In the genomic region with DNA sequence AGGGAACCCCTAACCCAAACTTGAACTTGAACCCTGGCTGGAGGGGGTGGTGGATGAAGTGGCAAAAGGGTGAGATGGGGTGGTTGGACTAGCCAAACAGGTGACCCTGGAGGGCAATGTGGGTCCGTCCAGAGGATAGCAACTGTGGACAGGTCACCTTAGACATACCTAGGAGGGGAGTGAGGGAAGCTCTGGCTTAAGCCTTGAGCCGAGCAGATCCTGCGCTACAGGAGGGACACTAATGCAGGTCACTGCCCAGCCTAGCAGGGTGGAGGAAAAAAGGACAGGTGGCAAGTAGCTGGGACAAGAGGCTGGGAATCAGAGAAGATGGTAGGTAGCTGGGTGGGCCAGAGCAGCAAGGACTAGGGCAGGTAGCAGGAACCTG, we compare ENCODE assay signal across 7 mouse cellular contexts. TPM values are rescaled to one million over a fixed set of nuclear protein-coding genes. Genes with fewer than 3 reads are reported as not detected.
DNase-seq lines count a peak whose midpoint lies in the region; ATAC-seq and TF ChIP-seq lines count a peak whose summit lies in the region.

No protein-coding gene starts in this region.

- no peak for TF ChIP-seq CTCF in lung, postnatal 0 days (IDR thresholded peaks at IDR 0.05)

- H3K9ac ChIP-seq in lung, postnatal 0 days (replicated peaks; ENCODE audit: low read depth): peak overlapping the region; percentile 96
- peak overlapping the region; percentile 96 for H3K9ac ChIP-seq in forebrain, embryonic 11.5 days (ENCODE audit: low read length)
- peak overlapping the region; percentile 99 for H3K9ac ChIP-seq in limb, embryonic 13.5 days
- H3K9ac ChIP-seq in stomach, embryonic 15.5 days: peak overlapping the region; percentile 99

- no peak for DNase-seq in lung, postnatal 0 days (ENCODE audit: low spot score)
- no peak for DNase-seq in lung, postnatal 36 days
- no peak for DNase-seq in forebrain, embryonic 11.5 days (ENCODE audit: low spot score)
- DNase-seq in left cerebral cortex, adult 8-10 months (ENCODE audit: low spot score in 2 of 2): no peak
- no peak for DNase-seq in thymus, postnatal 36 days

- H3K27me3 ChIP-seq in lung, postnatal 0 days (replicated peaks; ENCODE audit: insufficient read depth, low read length): no peaks in the 10 kb centered on the region
- H3K27me3 ChIP-seq in forebrain, embryonic 11.5 days (ENCODE audit: control insufficient read depth, insufficient read depth, low read length): no peaks in the 10 kb centered on the region
- H3K27me3 ChIP-seq in limb, embryonic 13.5 days: no peaks in the 10 kb centered on the region
- H3K27me3 ChIP-seq in stomach, embryonic 15.5 days (replicated peaks): no peaks in the 10 kb centered on the region

- peak overlapping the region; percentile 84 for H3K4me2 ChIP-seq in lung, postnatal 0 days (replicated peaks; ENCODE audit: low read depth, low read length)
- H3K4me2 ChIP-seq in forebrain, embryonic 11.5 days (ENCODE audit: low read depth, low read length, severe bottlenecking): peak overlapping the region; percentile 99
- peak overlapping the region; percentile 100 for H3K4me2 ChIP-seq in limb, embryonic 13.5 days (replicated peaks)
- peak overlapping the region; percentile 93 for H3K4me2 ChIP-seq in stomach, embryonic 15.5 days

- peak overlapping the region; percentile 93; the same call in 1 of the 2 replicates for H3K27ac ChIP-seq in lung, postnatal 0 days (ENCODE audit: low read length)
- H3K27ac ChIP-seq in forebrain, embryonic 11.5 days (ENCODE audit: low read depth, low read length): no peak overlapping the region
- no peak overlapping the region for H3K27ac ChIP-seq in limb, embryonic 13.5 days
- peak overlapping the region; percentile 63 for H3K27ac ChIP-seq in stomach, embryonic 15.5 days

- H3K36me3 ChIP-seq in lung, postnatal 0 days (ENCODE audit: insufficient read depth, low read length): no peaks in the 10 kb centered on the region
- no peaks in the 10 kb centered on the region; the same call in 1 of the 2 replicates for H3K36me3 ChIP-seq in forebrain, embryonic 11.5 days (ENCODE audit: control insufficient read depth, insufficient read depth, low read length)
- H3K36me3 ChIP-seq in limb, embryonic 13.5 days: peaks cover 24% of the 10 kb centered on the region
- H3K36me3 ChIP-seq in stomach, embryonic 15.5 days: 0 out of 2 replicates have a peak, but pooled peaks cover 7% of the 10 kb centered on the region

- no peak for TF ChIP-seq EP300 in lung, postnatal 0 days (IDR thresholded peaks at IDR 0.05)

- peak overlapping the region; percentile 96 for H3K4me3 ChIP-seq in lung, postnatal 0 days (ENCODE audit: low read depth, low read length)
- H3K4me3 ChIP-seq in forebrain, embryonic 11.5 days (ENCODE audit: low read depth, low read length): peak overlapping the region; percentile 99
- H3K4me3 ChIP-seq in limb, embryonic 13.5 days: peak overlapping the region; percentile 100
- H3K4me3 ChIP-seq in stomach, embryonic 15.5 days (replicated peaks): peak overlapping the region; percentile 89

- 5% methylated on average over 3 of the region's 3 CpGs for WGBS in lung, postnatal 0 days
- WGBS in forebrain, embryonic 11.5 days: 40% methylated on average over 3 of the region's 3 CpGs
- WGBS in limb, embryonic 13.5 days: 23% methylated on average over 3 of the region's 3 CpGs
- WGBS in stomach, embryonic 15.5 days: 13% methylated on average over 3 of the region's 3 CpGs

- H3K9me3 ChIP-seq in lung, postnatal 0 days (ENCODE audit: low read length): no peaks in the 10 kb centered on the region
- no peaks in the 10 kb centered on the region for H3K9me3 ChIP-seq in forebrain, embryonic 11.5 days (ENCODE audit: control insufficient read depth, low read length)
- H3K9me3 ChIP-seq in limb, embryonic 13.5 days: no peaks in the 10 kb centered on the region
- no peaks in the 10 kb centered on the region for H3K9me3 ChIP-seq in stomach, embryonic 15.5 days

- no peak for ATAC-seq in lung, postnatal 0 days
- ATAC-seq in forebrain, embryonic 11.5 days (replicated peaks; ENCODE audit: low FRiP score): no peak
- ATAC-seq in limb, embryonic 13.5 days (ENCODE audit: low FRiP score, low read depth): no peak
- ATAC-seq in stomach, embryonic 15.5 days (ENCODE audit: insufficient read depth, low FRiP score, low read depth): no peak

- H3K4me1 ChIP-seq in lung, postnatal 0 days (ENCODE audit: insufficient read depth, low read depth, low read length): peaks cover 22% of the 10 kb centered on the region; the same call in 1 of the 2 replicates
- H3K4me1 ChIP-seq in forebrain, embryonic 11.5 days (replicated peaks; ENCODE audit: control insufficient read depth, insufficient read depth, low read length): peaks cover 22% of the 10 kb centered on the region
- H3K4me1 ChIP-seq in limb, embryonic 13.5 days: peaks cover 59% of the 10 kb centered on the region
- H3K4me1 ChIP-seq in stomach, embryonic 15.5 days: peaks cover 46% of the 10 kb centered on the region

RNA-seq across cellular contexts. Expression of gene Upf1, which starts 1.1 kb away (rescaled TPM):
- 10.4 and 11.1 TPM in 2 replicates for polyA plus RNA-seq in lung, postnatal 0 days (2015; fragmentation: Nextera tagmentation; extraction: Ambion mirVana)
- 25.6 and 25.8 TPM in 2 replicates for polyA plus RNA-seq in forebrain, embryonic 11.5 days (2014; fragmentation: Nextera tagmentation; extraction: Ambion mirVana)
- 18.7 and 19.5 TPM in 2 replicates for polyA plus RNA-seq in limb, embryonic 13.5 days (2015; fragmentation: Nextera tagmentation; extraction: Ambion mirVana)
- polyA plus RNA-seq in stomach, embryonic 15.5 days (2015; fragmentation: Nextera tagmentation; extraction: Ambion mirVana): 16.1 and 17.5 TPM in 2 replicates
- 10 to 100 TPM; 55.1 to 60.8 (median 59.2) TPM for total RNA-seq in left cerebral cortex, adult 8-10 months (2022)

RNA-seq across cellular contexts. Expression of gene Comp, which starts 21.4 kb away (rescaled TPM):
- polyA plus RNA-seq in lung, postnatal 0 days (2015; fragmentation: Nextera tagmentation; extraction: Ambion mirVana): 0.13 and 0.29 TPM in 2 replicates
- polyA plus RNA-seq in forebrain, embryonic 11.5 days (2014; fragmentation: Nextera tagmentation; extraction: Ambion mirVana): 0.56 TPM in 1 of 2 replicates, not detected in the other
- 26.4 and 40.8 TPM in 2 replicates for polyA plus RNA-seq in limb, embryonic 13.5 days (2015; fragmentation: Nextera tagmentation; extraction: Ambion mirVana)
- 0.22 and 0.28 TPM in 2 replicates for polyA plus RNA-seq in stomach, embryonic 15.5 days (2015; fragmentation: Nextera tagmentation; extraction: Ambion mirVana)
- 1 to 10 TPM in 1 of 4 experiments, under 1 TPM in 3; 0.20 to 1.0 (median 0.64) TPM for total RNA-seq in left cerebral cortex, adult 8-10 months (2022)

RNA-seq across cellular contexts. Expression of gene Gdf1, which starts 22.4 kb away (rescaled TPM):
- polyA plus RNA-seq in lung, postnatal 0 days (2015; fragmentation: Nextera tagmentation; extraction: Ambion mirVana): 0.33 and 0.81 TPM in 2 replicates
- 1.8 and 2.6 TPM in 2 replicates for polyA plus RNA-seq in forebrain, embryonic 11.5 days (2014; fragmentation: Nextera tagmentation; extraction: Ambion mirVana)
- polyA plus RNA-seq in limb, embryonic 13.5 days (2015; fragmentation: Nextera tagmentation; extraction: Ambion mirVana): 0.78 and 2.7 TPM in 2 replicates
- 1.7 and 2.2 TPM in 2 replicates for polyA plus RNA-seq in stomach, embryonic 15.5 days (2015; fragmentation: Nextera tagmentation; extraction: Ambion mirVana)
- total RNA-seq in left cerebral cortex, adult 8-10 months (2022): 10 to 100 TPM in 2 of 4 experiments, 1 to 10 TPM in 2; 4.2 to 13.4 (median 7.4) TPM

RNA-seq across cellular contexts. Expression of gene Cers1, which starts 36.4 kb away (rescaled TPM):
- 0.63 and 1.6 TPM in 2 replicates for polyA plus RNA-seq in lung, postnatal 0 days (2015; fragmentation: Nextera tagmentation; extraction: Ambion mirVana)
- 10.6 and 11.0 TPM in 2 replicates for polyA plus RNA-seq in forebrain, embryonic 11.5 days (2014; fragmentation: Nextera tagmentation; extraction: Ambion mirVana)
- polyA plus RNA-seq in limb, embryonic 13.5 days (2015; fragmentation: Nextera tagmentation; extraction: Ambion mirVana): 10.0 and 10.2 TPM in 2 replicates
- polyA plus RNA-seq in stomach, embryonic 15.5 days (2015; fragmentation: Nextera tagmentation; extraction: Ambion mirVana): 4.2 and 4.4 TPM in 2 replicates
- total RNA-seq in left cerebral cortex, adult 8-10 months (2022): 10 to 100 TPM; 83.6 to 94.5 (median 88.4) TPM

RNA-seq across cellular contexts. Expression of gene Cope, which starts 49.7 kb away (rescaled TPM):
- 266 and 297 TPM in 2 replicates for polyA plus RNA-seq in lung, postnatal 0 days (2015; fragmentation: Nextera tagmentation; extraction: Ambion mirVana)
- polyA plus RNA-seq in forebrain, embryonic 11.5 days (2014; fragmentation: Nextera tagmentation; extraction: Ambion mirVana): 220 and 268 TPM in 2 replicates
- 340 and 345 TPM in 2 replicates for polyA plus RNA-seq in limb, embryonic 13.5 days (2015; fragmentation: Nextera tagmentation; extraction: Ambion mirVana)
- 379 and 398 TPM in 2 replicates for polyA plus RNA-seq in stomach, embryonic 15.5 days (2015; fragmentation: Nextera tagmentation; extraction: Ambion mirVana)
- total RNA-seq in left cerebral cortex, adult 8-10 months (2022): 100 to 1,000 TPM; 123 to 154 (median 139) TPM

Comparison
In these comparisons a context has a peak if more than half of its experiments do, and no peak if none do; other contexts are left out.
1. H3K27ac ChIP-seq: peak in lung, postnatal 0 days (single experiment) and stomach, embryonic 15.5 days (single experiment); none in forebrain, embryonic 11.5 days (single experiment) and limb, embryonic 13.5 days (single experiment).
2. RNA of gene Comp, which starts 21.4 kb away (polyA plus RNA-seq): 26.4 to 40.8 TPM in limb, embryonic 13.5 days; 0.56 TPM in forebrain, embryonic 11.5 days, 0.22 to 0.28 TPM in stomach, embryonic 15.5 days and 0.13 to 0.29 TPM in lung, postnatal 0 days; every median in the first group is over 10 times any median in the second.
3. Peak in every context shown above with its lines, with median percentiles within 50 percentile points of each other: H3K4me2 ChIP-seq, H3K4me3 ChIP-seq and H3K9ac ChIP-seq.